Mouse (Mus musculus) layer of hippocampus, adult 2 months (tissue): Measurements from ENCODE around the gene Arhgap30. TPM values are rescaled to one million over a fixed set of nuclear protein-coding genes. Genes with fewer than 3 reads are reported as not detected.

Experiments used
- DNase-seq, 2 experiments: peaks; one replicate each; pipeline ENCODE4 v3.0.0; 2022; ENCODE audit warnings: low spot score in 2 of 2
- H3K27ac ChIP-seq: fragments of 200-600 bp; 2 replicates; pipeline ENCODE4 v1.8.1; 2022
- H3K4me3 ChIP-seq: fragments of 200-600 bp; 2 replicates; pipeline ENCODE4 v1.8.1; 2022; ENCODE audit warnings: mild to moderate bottlenecking
- CTCF ChIP-seq: fragments of 200-600 bp; conservative IDR thresholded peaks from 2 replicates; pipeline ENCODE4 v1.8.1; 2022; ENCODE audit warnings: antibody characterized with exemption, mild to moderate bottlenecking, moderate library complexity
- total RNA-seq, 2 experiments: library from RNA; stranded (reverse); gene quantifications; 2 replicates each; pipeline ENCODE4 v1.2.3; 2021

Gene Arhgap30
- total RNA-seq, 2 experiments from 2014 or later: 1.9 to 2.2 TPM

DNA sequence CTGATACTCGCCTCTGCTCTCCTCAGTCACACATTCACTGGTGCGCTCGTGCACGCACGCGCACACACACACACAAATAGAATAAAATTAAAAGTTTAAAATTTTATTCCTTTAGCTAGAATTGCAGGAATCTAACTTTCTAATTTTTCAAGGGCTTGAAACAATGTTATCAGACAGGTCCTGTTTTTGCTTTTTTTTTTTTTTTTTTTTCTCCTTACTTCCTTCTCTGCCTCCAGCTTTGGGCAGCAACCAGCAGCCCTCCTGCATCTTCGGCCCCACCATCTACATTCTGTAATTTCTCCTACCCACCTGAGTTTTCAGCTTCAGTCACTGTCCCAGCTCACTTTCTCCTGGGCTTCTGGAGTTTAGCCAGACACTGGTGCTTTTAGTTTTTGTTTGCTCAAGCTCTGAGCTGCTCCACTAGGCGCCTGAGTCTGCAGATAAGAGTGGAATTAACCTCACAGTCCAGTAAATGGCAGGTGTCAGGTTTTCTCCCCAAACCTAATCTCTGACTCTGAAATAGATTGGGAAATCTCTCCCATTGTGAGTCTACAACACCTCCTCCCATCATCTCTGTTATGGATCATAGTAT, 33.8 kb downstream of the Arhgap30 start:
- no peak for DNase-seq
- no peak for TF ChIP-seq CTCF
- H3K4me3 ChIP-seq: no peak overlapping the region
- H3K27ac ChIP-seq: no peak overlapping the region

- Histone ChIP-seq H3K4me3 (no peak overlapping the region), H3K27ac (no peak overlapping the region)
- TF ChIP-seq CTCF: no peak
- no peak for DNase-seq
Measured at GRCm38 (mm10) chr1:171424638-171425037, 35.9 kb downstream of the Arhgap30 start.

- no peak overlapping the region for H3K4me3 ChIP-seq
- no peak overlapping the region for H3K27ac ChIP-seq
- no peak for TF ChIP-seq CTCF
- DNase-seq: no peak
Measured at GRCm38 (mm10) chr1:171425126-171425525, 36.4 kb downstream of the Arhgap30 start.

DNA sequence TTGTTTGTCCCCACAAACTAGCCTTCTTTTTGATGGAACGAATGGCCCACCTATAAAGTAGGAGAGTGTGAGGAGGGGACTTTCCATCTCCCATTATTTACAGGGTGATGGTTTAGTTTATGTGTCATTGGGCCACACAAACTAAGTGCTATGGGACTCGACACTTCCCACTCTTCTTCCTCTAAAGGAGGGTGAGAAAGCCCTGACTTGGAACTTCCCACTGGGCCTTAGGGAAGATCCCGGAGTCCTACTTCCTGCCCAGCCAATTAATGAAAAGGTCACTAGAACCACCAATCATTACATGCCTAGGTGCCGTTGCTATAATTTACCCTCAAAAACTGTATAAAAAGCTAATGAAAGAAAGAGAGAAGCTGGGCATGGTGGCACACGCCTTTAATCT, 43.4 kb downstream of the Arhgap30 start:
- Histone ChIP-seq H3K4me3 (no peak overlapping the region), H3K27ac (no peak overlapping the region)
- no peak for DNase-seq
- no peak for TF ChIP-seq CTCF

DNA sequence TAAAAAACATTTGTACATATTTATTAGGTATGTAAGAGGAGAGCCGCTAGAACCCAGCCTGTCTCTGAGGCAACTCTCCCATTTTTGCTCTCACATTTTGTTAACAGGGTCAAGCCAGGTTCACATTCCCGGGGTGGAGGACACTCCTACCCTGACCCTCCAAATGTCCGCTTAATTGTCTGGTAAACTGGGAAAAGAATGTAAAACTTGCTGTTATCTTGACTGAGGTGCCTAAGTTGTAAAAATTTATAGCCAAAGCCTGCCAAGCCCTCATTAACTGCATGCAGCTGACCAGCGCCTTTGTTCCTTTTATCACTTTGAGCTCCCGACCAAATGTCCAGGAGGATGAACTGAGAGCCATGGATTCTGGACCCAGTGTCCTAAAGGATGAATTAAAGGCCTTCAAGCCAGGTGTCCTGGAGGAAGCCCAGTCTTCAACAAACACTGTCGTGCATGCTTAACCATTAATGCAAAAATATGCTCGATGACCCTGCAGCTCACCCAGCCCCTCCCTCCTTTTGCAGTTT, 46.6 kb downstream of the Arhgap30 start:
- Histone ChIP-seq H3K27ac (no peak overlapping the region), H3K4me3 (no peak overlapping the region)
- TF ChIP-seq CTCF: no peak
- DNase-seq: no peak

GRCm38 (mm10) chr1:171435974-171436373, 47.2 kb downstream of the Arhgap30 start:
- Histone ChIP-seq H3K27ac (no peak overlapping the region), H3K4me3 (no peak overlapping the region)
- no peak for DNase-seq
- TF ChIP-seq CTCF: no peak

DNA sequence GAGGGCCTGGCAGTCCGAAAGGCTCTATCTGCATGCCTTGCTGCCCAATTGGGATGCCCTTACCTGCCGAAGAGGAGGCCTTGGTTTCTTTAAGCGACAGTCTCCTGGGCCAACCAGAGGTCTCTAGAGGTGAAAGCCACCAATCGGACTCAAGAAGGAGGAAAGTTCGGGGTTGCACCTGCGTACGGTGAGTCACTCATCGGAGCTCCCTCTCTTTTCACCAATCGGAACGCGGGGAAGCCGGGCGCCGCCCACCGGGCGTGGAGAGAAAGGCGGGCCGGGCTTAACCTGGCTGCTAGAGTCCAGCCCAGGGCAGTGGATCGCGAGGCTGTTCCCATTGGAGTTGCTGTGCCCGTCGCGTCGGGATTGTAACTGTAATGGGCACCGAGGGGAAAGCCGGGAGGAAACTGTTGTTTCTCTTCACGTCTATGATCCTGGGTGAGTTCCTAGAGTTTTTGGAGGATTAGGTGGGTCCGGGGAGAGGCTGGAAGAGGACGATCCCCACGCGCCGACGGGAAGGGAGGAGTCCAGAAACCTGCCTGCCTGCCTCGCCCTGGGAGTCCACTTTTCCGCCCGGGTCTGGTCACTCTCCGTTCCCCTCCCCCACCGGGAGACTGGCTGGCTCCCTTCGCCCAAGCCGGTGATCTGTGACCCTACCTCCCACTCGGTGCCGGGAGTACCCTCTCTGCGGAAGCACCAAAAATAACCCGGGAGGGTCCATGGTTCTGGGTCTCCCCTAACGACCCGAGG, 48.7 kb downstream of the Arhgap30 start, which contains the start of gene F11r:
Gene F11r, plus strand, starts transcription at position 272 of the 750 bp plus-strand sequence.
- TF ChIP-seq CTCF: peak; percentile 50
- Histone ChIP-seq H3K4me3 (peak within 1 kb of the TSS; percentile 52), H3K27ac (peak within 1 kb of the TSS; percentile 59; the same call in 1 of the 2 replicates)
- no peak for DNase-seq

DNA sequence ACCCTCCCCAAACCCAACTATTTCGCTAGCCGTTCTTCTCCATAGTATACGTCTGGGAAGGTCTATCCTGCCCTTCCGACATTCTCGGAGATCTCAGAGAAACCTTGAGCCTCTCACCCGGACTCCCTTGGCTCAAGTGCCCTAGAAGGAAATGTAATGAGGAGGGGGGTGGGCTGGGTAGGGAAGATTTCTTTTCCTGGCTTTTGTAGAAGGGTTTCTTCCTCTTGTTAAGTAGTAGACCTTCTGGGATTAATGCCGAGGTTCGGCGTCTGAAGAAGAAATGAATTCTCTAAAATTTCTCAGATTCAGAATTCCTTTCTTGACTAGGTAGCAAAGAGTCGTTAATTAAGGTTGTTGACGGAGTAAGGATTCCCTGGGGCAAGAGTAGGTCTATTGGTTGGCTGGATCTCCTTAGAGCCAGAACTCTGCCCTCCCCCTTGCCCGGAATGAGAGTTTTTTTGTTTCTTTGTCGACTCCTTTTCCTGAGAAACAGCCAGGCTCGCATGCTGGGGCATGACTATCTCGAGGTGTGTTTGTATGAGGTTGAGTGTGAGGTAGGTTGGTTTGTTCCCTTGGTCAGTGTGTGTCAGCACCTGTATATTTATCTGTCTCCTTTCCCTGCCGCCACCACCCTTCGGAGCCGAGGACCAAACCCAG, 49.4 kb downstream of the Arhgap30 start:
- DNase-seq: no peak
- H3K4me3 ChIP-seq: peak overlapping the region; percentile 52
- peak overlapping the region; percentile 59; the same call in 1 of the 2 replicates for H3K27ac ChIP-seq
- no peak for TF ChIP-seq CTCF

GRCm38 (mm10) chr1:171439072-171439471, 50.3 kb downstream of the Arhgap30 start:
- no peak for TF ChIP-seq CTCF
- H3K4me3 ChIP-seq: peak overlapping the region; percentile 52
- DNase-seq: no peak
- peak overlapping the region; percentile 59; the same call in 1 of the 2 replicates for H3K27ac ChIP-seq

GRCm38 (mm10) chr1:171440025-171440725, 51.4 kb downstream of the Arhgap30 start:
- H3K27ac ChIP-seq: peak overlapping the region; percentile 36; the same call in 1 of the 2 replicates
- TF ChIP-seq CTCF: peak; percentile 15; the same call in 1 of the 2 replicates
- DNase-seq: no peak

GRCm38 (mm10) chr1:171441466-171442412, 53.0 kb downstream of the Arhgap30 start:
- no peak overlapping the region for H3K4me3 ChIP-seq
- DNase-seq: no peak
- TF ChIP-seq CTCF: no peak
- peak overlapping the region; percentile 36; the same call in 1 of the 2 replicates for H3K27ac ChIP-seq

More at GRCm38 (mm10) chr1:171440025-171440725, 51.4 kb downstream of the Arhgap30 start:
- no peak overlapping the region; the same call in 1 of the 2 replicates for H3K4me3 ChIP-seq
